Mouse (Mus musculus) limb, embryonic 14.5 days (tissue): Measurements from ENCODE around the gene Ushbp1. TPM values are rescaled to one million over a fixed set of nuclear protein-coding genes. Genes with fewer than 3 reads are reported as not detected.
A peak's percentile ranks its signal among the peaks of the same experiment; 100 is the strongest.

ENCODE experiments used
- ATAC-seq: fragments of 200-750 bp; cut with Nextera tagmentation; 2 replicates; pipeline ENCODE4 v1.8.0; 2017; ENCODE audit warnings: low read depth, moderate number of reproducible peaks, moderate TSS enrichment; ENCODE audit not compliant: low FRiP score
- DNase-seq: peaks from one replicate; pipeline ENCODE4 v3.0.0-alpha.2; 2015; ENCODE audit warnings: low spot score
- H3K27ac ChIP-seq: fragments of 300-500 bp; sonication (generic); replicated peaks from 2 replicates; pipeline ENCODE4 v1.5.1; 2014; ENCODE audit warnings: low read depth, mild to moderate bottlenecking, low read length, moderate library complexity, mixed read lengths
- H3K27me3 ChIP-seq: fragments of 300-500 bp; sonication (generic); 2 replicates; pipeline ENCODE4 v1.6.1; 2014; ENCODE audit warnings: low read length, mixed read lengths; ENCODE audit not compliant: control insufficient read depth, insufficient read depth
- H3K36me3 ChIP-seq: fragments of 300-500 bp; sonication (generic); 2 replicates; pipeline ENCODE4 v1.6.1; 2014; ENCODE audit warnings: mild to moderate bottlenecking, low read length, moderate library complexity, mixed read lengths; ENCODE audit not compliant: control insufficient read depth, insufficient read depth
- H3K4me1 ChIP-seq: fragments of 300-500 bp; sonication (generic); 2 replicates; pipeline ENCODE4 v1.6.1; 2014; ENCODE audit warnings: antibody characterized with exemption, low read length, mixed read lengths; ENCODE audit not compliant: control insufficient read depth, insufficient read depth
- H3K4me2 ChIP-seq: fragments of 300-500 bp; sonication (generic); replicated peaks from 2 replicates; pipeline ENCODE4 v1.6.1; 2014; ENCODE audit warnings: low read depth, mild to moderate bottlenecking, low read length, moderate library complexity; ENCODE audit not compliant: severe bottlenecking
- H3K4me3 ChIP-seq: fragments of 300-500 bp; sonication (generic); replicated peaks from 2 replicates; pipeline ENCODE4 v1.5.1; 2014; ENCODE audit warnings: low read length
- H3K9ac ChIP-seq: fragments of 300-500 bp; sonication (generic); 2 replicates; pipeline ENCODE4 v1.6.1; 2014; ENCODE audit warnings: mild to moderate bottlenecking, low read depth, low read length, moderate library complexity; ENCODE audit not compliant: severe bottlenecking
- H3K9me3 ChIP-seq: fragments of 300-500 bp; sonication (generic); 2 replicates; pipeline ENCODE4 v1.6.1; 2016; ENCODE audit warnings: low read length; ENCODE audit not compliant: control insufficient read depth
- POLR2A ChIP-seq: fragments of 200-500 bp; IDR thresholded peaks from 2 replicates; pipeline ENCODE4 v1.8.0; 2012; ENCODE audit warnings: inconsistent platforms, mild to moderate bottlenecking, moderate library complexity, borderline replicate concordance; ENCODE audit not compliant: insufficient read depth, insufficient read length; ENCODE audit errors: extremely low read depth
- WGBS: fragments of 180-500 bp; shearing (Covaris S2); extraction: QIAGEN DNeasy Blood & Tissue Kit; methylation state at CpG from one replicate; pipeline ENCODE4 v1.1.7; 2014; 5-methylcytosine and 5-hydroxymethylcytosine counted together
- polyA plus RNA-seq, 2 experiments: library from polyadenylated mRNA; depleted of rRNA in 1 of 2; stranded (reverse) in 1 of 2; unstranded in 1 of 2; fragments of >200 nt; fragmentation: Nextera tagmentation in 1 of 2; extraction: Ambion mirVana in 1 of 2; gene quantifications; 2 replicates each; pipeline versions ENCODE4 v1.2.1 to v1.2.3; 2012 to 2014

Gene Ushbp1
- polyA plus RNA-seq, 2 experiments = 7.6 to 15.7 TPM

- DNase-seq (no peak), ATAC-seq (no peak)
- no peak overlapping the region for H3K9ac ChIP-seq
- no peak for TF ChIP-seq POLR2A
- H3K36me3 ChIP-seq = no peaks in the 10 kb centered on the region
- H3K9me3 ChIP-seq = no peaks in the 10 kb centered on the region
- H3K4me2 ChIP-seq = no peak overlapping the region
- no peaks in the 10 kb centered on the region for H3K27me3 ChIP-seq
- H3K4me3 ChIP-seq = no peak overlapping the region
- no peak overlapping the region for H3K27ac ChIP-seq
- WGBS = 60% methylated on average over 3 of the region's 3 CpGs
- peaks cover 23% of the 10 kb centered on the region for H3K4me1 ChIP-seq
These were observed 11.7 kb downstream of the Ushbp1 start for GRCm38 (mm10) chr8:71383860-71384259.

- DNase-seq = no peak
- Histone ChIP-seq H3K4me2 (no peak overlapping the region), H3K4me1 (peaks cover 23% of the 10 kb centered on the region), H3K27ac (peak overlapping the region; percentile 88; the same call in 1 of the 2 replicates), H3K9ac (no peak overlapping the region), H3K4me3 (no peak overlapping the region), H3K9me3 (no peaks in the 10 kb centered on the region), H3K36me3 (no peaks in the 10 kb centered on the region), H3K27me3 (no peaks in the 10 kb centered on the region)
- no peak for TF ChIP-seq POLR2A
- ATAC-seq = no peak
- 40% methylated on average over 12 of the region's 12 CpGs for WGBS
These were observed 12.2 kb downstream of the Ushbp1 start for GRCm38 (mm10) chr8:71383396-71383795.

GRCm38 (mm10) chr8:71381971-71382961, 13.3 kb downstream of the Ushbp1 start:
- DNase-seq (peak; percentile 86), ATAC-seq (peak; percentile 92)
- Histone ChIP-seq H3K4me3 (peak overlapping the region; percentile 84), H3K27me3 (no peaks in the 10 kb centered on the region), H3K27ac (peak overlapping the region; percentile 88), H3K36me3 (peaks cover 9% of the 10 kb centered on the region), H3K4me1 (peaks cover 23% of the 10 kb centered on the region), H3K4me2 (peak overlapping the region; percentile 99), H3K9me3 (no peaks in the 10 kb centered on the region), H3K9ac (peak overlapping the region; percentile 77)
- no peak for TF ChIP-seq POLR2A
- WGBS = 3% methylated on average over 29 of the region's 80 CpGs

GRCm38 (mm10) chr8:71381421-71381970, 14.1 kb downstream of the Ushbp1 start, which contains the start of gene Nr2f6:
Gene Nr2f6 (minus strand): TSS chr8:71381960.
- no peaks in the 10 kb centered on the region for H3K9me3 ChIP-seq
- TF ChIP-seq POLR2A = no peak
- WGBS = under 1% methylated on average over 56 of the region's 89 CpGs
- H3K27me3 ChIP-seq = no peaks in the 10 kb centered on the region
- peaks cover 11% of the 10 kb centered on the region for H3K36me3 ChIP-seq
- peak within 1 kb of the TSS; percentile 84 for H3K4me3 ChIP-seq
- ATAC-seq (peak; percentile 17), DNase-seq (no peak)
- H3K4me2 ChIP-seq = peak within 1 kb of the TSS; percentile 99
- H3K4me1 ChIP-seq = peaks cover 26% of the 10 kb centered on the region
- peak within 1 kb of the TSS; percentile 77 for H3K9ac ChIP-seq
- H3K27ac ChIP-seq = peak within 1 kb of the TSS; percentile 88
